Mouse (Mus musculus) MN1 (cell line): Measurements from ENCODE around the gene Nol9.
"Not testable (repeated sequence)": the region's sequence is repeated elsewhere in the genome, so short reads cannot be mapped to it uniquely, and the experiment has no call there.

Experiments used
- DNase-seq: peaks from one replicate; pipeline ENCODE4 v3.0.0-alpha.2; 2016; ENCODE audit warnings: low spot score

Nol9 gene

DNA sequence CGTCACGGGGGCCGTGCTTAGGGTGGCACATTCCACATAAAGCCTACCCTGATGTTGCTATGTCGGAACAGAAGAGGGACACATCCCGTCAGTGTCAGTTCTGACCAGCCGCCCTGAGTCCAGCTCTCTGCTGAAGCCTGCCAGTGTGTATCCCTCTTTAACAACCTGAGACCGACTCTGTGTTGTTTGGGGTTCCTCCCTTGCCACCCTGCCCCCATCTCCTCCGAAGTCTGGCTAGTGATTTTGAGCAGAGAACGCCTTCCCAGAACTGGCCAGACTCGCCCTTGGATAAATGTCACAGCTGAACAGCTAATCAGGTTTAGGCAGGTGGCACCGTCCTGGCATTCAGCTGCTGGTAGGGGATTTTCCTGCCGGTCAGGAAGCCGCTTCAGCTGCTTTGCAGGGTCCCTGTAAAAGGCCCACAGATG, 28.4 kb upstream of the Nol9 start:
- no peak for DNase-seq

DNA sequence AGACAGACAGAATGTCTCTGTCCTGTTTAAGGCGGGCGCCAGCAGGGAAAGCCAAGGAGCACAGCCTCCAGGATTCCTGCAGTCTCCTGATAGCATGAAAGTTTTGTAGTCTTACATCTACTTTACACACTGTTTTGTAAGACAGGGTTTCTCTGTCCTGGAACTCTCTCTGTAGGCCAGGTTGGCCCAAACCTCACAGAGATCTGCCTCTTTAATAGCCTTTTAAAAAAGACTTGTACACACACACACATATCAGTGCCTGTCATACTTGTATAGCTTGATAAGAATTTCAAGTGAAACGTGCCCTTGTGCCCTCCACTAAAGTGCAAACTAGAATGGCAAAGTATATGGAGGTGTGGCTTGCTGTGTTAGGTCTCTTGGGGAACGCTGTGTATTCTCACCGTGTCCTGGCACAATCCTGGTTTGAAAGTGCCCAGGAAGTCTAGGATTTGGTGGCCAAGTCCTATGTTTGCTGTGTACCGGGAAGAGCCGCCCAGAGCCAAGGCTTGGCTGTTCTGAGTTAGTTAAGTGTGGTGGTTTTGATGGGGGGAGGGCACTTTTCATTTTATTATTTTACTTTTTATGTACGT, 27.9 kb upstream of the Nol9 start:
- DNase-seq: no peak

DNA sequence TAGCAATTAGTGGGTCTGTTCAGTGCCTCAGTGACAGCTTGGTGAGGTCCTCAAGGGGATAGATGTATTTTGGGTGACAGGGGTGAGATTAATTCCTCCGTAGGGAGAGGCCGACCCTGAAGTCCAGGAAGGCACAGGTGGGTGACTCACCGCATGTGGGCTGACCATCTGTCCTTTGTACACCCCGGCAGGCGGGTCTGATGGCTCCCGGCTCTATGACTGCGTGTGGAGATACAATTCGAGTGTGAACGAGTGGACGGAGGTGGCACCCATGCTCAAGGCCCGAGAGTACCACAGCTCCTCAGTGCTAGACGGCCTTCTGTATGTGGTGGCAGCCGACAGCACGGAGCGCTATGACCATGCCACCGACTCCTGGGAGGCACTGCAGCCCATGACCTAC, 27.0 kb upstream of the Nol9 start:
- no peak for DNase-seq

DNA sequence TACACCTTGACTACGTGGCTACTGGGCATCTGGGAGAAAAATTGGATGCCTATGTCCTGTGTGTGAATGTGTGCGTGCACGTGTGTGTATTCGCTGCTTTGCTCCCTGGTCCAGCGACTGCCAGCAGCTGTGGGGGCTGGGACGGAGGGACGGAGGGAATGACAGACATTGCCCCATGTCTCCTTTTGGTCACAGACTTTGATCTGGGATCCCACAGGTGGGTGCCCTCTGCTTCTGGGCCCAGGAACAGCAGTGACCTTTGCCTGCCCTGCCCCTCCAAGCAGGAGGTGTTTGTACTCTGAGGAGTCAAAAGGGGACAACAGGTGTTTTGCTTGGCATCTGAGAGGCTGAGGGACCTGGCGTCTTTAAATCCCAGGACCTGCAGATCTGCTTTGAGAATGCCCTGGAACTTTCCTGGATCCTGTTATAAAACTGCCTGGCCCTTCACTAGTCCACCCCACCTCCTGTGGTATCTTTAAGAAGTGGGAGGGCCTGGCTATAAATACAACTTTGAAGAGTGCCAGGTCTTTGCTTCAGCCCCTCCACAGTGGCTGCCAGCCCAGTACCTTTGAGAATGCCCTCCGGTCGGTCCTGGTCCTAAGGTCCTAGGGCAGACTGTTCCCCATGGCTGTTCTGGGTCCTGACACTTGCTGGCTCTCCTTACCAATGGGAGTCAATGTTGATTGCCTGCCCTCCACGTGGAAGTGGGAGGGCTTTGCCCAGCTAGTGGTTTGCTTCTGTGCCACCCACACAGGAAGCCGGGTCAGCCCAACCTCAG, 25.9 kb upstream of the Nol9 start:
- DNase-seq: no peak

DNA sequence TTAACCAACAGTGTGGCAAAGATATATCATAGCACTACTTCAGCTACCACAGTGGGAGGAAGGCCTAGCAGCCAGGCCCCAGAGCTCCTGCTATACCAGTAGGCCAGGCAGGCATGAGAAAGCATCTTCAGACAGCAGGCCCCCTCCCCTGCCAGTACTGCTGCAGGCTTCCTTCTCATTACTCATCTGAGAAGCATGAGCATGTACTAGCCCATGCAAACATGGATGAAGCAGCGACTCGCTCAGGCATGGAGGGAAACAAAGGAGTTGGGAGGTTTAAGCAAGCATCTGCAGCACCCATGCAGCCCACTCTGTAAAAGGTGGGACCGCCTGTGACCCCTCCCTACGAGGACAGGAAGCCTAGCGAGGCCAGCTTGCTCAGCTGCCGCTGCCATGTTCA, 20.0 kb upstream of the Nol9 start:
- no peak for DNase-seq

DNA sequence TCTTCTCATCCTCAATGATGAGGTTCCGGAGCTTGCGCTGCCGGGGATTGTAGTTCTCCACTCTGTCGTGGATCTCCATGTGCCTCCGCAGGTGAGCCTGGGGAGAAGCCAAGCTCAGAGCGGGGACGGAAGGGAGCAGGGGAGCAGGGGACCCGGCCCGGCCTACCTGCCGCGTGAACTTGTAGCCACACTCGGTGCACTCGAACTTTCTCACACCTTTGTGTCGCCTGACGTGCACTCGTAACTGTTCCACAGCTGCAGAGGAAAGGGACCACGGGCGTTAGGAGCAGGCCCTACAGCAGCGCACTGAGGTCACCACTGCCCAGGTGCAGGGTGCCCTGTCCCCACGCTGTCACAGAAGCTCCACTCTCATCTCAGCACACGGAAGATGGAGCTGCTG, 19.1 kb upstream of the Nol9 start:
- DNase-seq: no peak

DNA sequence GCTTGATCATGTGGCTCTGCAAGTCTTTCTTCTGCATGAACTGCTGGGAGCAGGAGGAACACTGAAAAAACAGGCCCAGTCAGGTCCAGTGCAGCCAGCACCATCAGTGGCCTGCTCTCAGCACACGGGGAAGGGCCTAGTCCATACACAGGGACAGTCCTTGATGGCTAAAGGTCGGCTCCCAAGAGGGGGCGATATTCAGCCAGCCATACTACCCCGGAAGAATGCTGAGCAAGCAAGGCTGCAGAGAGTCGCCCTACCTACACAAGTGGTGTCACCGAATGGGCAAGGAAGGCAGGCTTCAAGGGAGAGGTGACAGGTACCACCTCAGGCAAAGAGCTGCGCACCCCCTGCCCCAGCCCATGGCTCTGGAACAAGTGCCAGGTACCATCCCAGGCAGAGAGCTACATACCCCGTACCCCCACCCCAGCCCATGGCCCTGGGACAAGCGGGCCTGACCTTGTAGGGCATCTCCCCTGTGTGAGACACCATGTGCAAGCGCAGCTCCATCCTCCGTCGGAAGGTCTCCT, 17.5 kb upstream of the Nol9 start:
- no peak for DNase-seq

DNA sequence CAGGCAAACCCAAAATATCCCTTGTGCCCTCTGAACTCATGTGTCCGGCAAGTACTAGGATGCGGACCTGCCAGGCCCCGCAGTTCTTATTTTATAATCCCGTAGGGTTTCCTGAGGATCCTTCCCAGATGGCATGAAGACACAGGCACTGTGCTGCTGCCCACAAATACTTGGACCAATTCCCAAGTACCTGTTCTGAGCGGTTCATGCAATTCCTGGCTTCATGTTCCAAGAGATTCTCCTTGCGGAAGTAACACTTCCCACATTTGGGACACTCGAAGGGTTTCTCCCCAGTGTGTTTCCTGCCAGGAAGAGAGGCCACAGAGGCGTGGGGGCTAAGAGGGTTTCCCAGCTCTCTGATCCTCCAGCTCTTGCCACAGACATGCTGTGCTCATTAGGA, 16.6 kb upstream of the Nol9 start:
- no peak for DNase-seq

DNA sequence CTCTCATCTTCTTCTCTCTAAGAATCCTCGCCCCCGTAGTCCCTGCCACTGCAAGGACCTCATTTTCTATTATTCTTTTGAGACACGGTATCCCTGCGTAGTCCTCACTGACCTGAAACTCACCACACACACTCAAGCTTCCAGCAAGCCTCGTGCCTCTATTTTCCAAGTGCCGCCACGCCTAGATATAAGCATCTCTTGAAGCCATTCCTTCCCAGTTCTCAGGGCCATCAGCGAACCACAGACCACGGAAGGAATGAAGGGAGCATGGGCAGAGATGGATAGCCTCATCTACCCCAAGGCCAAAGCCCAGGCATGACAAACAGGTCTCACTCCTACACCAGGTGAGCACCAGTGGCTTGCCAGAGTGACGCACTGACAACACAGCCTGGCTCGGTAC, 14.6 kb upstream of the Nol9 start:
- no peak for DNase-seq

DNA sequence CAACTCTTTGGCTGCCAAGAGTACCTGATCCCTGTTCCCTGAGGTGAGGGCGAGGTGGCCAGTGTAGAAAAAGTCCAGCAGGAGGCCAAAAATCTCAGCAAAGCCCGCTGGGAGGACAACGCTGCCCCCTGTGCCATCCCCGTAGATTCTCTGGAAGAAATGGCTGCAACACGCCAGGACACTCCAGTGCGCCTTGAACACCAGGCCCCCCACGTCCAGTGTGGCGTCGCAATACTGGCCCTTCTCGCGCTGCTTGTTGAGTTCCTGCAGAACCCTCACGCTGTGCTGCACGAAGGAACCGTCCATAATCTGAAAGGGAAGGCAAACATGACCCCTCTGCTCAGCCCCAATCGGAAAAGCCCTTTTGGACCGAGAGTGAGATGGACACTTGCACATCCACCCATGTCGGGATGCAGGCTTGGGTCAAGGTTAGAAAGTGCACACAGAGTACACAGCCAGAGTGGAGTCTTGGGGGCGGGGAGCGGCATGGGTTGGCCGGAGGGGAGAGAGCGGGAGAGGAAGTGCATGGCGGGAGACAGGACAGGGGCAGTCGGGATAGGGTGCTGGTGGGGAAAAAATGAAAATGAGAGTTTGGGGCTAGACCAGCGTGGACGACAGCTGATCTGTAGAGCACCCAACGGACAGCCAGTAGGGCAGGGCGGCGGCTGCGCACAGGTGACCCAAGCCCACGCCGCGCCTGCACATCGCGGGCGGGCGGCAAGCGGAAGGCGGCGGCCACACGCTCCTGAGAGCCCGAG, 12.2 kb upstream of the Nol9 start:
- DNase-seq: peak; percentile 36

DNA sequence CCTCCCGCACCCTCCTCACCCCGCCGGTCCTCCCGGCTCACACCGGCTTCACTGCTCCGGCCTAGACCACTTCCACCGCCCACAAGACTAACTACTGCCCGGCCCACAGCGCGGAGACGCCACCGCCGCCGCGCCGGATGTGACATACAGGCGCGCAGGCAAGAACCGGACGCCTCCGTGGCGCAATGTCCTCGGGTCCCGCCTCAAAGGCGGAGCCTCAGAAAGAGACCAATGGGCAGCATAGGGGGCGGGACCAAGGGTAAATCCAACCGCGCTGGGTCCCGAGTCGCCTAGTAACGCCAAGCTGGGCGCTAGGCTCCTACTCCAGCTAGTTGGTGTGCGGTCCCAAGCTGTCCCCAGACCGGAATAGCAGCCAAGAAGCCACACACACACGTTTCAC, 11.6 kb upstream of the Nol9 start, which contains the start of gene Zbtb48:
Gene Zbtb48 (minus strand): TSS at position 148 of the 400 bp plus-strand sequence.
- DNase-seq: peak; percentile 98

DNA sequence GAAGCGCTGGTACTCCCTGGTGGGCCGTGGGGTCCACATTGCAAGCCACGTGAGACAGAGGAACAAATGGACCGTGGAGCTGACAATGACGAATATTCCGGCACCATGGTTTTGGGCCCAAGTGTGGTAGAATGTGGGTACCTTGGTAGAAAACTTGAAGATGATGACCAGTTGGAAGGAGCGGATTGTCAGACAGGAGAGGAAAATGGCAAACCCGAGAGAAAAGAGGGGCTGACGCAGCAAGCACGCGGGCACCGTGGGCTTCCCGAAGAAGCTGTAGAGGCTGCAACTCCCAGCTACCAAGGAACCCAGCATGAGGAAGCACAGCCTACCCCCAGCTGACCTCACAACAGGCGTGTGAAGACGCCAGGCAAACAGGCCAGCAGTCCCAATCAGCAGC, 10.7 kb upstream of the Nol9 start:
- DNase-seq: no peak

DNA sequence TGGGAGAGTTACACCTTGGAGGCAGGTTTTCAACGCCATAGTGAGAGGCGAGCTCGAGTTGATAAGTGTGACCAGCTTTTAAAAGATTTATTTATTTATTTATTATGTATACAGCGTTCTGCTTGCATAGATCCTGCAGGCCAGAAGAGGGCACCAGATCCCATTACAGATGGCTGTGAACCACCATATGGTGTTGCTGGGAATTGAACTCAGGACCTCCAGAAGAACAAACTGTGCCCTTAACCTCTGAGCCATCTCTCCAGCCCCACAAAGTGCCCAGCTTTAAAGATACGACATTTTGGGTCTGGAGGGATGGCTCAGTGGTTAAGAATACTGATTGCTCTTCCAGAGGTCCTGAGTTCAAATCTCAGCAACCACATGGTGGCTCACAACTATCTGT, 10.0 kb upstream of the Nol9 start:
- peak; percentile 21 for DNase-seq

DNA sequence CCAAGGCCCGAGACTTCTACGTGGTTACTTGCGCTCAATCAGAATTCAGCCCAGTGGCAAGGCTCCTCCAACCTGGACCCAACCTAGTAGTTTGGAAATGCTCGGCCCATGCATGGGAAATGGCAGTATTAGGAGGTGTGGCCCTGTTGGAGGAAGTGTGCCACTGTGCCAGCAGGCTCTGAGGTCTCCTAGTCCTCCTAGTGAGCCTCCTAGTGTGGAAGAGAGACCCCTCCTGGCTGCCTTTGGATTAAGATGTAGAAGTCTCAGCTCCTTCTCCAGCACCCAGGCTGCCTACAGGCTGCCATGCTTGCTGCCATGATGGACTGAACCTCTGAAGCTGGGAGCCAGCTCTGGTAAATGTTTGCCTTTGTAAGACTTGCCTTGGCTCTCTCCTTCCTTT, 9.1 kb upstream of the Nol9 start:
- DNase-seq: peak; percentile 40

DNA sequence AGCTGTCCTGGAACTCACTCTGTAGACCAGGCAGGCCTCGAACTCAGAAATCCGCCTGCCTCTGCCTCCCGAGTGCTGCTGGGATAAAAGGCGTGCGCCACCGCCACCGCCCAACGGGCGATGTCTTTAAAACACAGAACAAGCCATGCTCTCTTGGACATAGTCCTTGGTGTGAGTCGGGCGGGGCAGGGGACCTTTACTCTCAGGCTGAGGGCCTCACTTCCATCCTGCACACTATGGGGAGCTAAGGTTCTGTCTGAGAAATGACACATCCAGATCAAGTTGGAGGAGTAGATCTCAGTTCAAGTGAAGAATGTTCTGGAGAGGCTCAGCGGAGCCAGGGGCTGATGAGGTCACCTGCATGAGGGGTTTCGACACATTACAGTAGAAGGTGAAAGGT, 6.2 kb upstream of the Nol9 start:
- DNase-seq: no peak

DNA sequence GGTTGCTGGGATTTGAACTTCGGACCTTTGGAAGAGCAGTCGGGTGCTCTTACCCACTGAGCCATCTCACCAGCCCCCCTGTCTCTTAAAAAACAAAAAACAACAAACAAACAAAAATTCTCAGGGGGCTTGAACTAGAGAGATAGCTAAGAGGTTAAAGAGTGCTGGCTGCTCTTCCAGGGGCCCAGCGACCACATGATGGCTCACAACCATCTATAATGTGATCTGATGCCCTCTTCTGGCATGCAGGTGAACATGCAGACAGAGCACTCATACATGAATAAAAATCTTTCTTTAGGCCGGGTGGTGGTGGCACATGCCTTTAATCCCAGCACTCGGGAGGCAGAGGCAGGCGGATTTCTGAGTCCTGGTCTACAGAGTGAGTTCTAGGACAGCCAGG, 2.7 kb upstream of the Nol9 start:
- DNase-seq: not testable (repeated sequence)

DNA sequence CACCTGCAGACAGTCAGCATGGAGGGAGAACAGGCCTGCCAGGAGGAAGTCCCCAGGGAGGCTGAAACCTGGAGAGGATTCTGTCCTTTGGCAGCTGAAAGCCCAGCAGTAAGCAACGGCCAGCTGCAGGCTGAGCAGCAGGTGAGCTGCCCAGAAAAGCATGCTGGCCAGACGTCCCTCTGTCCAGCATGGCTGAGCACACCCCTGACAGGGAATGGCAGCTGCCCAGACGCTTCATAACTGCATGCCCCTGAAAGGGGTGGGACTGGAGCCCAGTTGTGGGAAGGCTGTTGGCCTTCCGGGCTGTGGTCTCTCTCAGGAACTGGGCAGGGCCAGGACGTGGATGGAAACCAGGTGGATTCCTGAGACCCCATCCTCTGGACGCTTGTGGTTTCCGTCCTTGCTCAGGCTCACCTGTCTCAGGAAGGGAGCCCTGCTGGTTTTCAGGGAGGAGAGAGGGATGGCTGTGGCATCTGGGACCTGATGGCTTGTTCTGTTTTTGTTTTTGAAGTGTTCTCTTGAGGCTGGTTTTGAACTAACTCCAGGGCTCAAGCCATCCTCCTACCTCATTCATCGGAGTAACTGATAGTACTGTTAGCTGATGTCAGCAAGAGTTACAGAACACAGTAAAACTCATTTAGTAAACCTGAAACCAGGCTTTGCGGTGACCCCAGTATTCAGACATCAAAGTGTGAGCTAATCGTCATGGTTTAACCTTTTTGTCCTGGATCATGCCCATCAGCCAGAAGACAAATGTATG, 716 bp upstream of the Nol9 start, which contains the start of gene Tas1r1:
Gene Tas1r1 (minus strand): TSS at position 344 of the 760 bp plus-strand sequence.
- DNase-seq: peak; percentile 64

DNA sequence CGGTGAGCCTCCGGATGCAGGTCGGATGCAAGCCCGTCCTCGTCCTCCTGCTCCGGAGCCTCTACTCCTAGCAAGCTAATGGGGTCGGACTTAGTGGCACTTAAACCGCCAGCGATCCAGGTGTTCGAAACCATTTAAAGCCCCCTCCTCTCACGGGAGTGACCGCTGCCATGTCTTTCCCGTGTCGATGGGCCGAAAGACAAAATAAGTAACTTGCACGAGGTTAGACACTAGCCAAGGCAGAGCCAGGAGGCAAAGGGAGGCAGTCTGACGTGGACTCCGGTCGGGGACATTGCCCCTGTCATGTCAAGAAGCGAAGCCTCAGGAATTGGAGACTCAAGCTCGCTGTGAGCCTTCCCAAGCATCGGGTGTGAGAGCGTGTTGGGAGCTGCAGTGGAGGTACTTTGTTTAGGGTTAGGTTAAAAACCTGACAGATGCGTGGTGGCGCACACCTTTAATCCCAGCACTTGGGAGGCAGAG, 750 bp downstream of the Nol9 start:
- DNase-seq: no peak

DNA sequence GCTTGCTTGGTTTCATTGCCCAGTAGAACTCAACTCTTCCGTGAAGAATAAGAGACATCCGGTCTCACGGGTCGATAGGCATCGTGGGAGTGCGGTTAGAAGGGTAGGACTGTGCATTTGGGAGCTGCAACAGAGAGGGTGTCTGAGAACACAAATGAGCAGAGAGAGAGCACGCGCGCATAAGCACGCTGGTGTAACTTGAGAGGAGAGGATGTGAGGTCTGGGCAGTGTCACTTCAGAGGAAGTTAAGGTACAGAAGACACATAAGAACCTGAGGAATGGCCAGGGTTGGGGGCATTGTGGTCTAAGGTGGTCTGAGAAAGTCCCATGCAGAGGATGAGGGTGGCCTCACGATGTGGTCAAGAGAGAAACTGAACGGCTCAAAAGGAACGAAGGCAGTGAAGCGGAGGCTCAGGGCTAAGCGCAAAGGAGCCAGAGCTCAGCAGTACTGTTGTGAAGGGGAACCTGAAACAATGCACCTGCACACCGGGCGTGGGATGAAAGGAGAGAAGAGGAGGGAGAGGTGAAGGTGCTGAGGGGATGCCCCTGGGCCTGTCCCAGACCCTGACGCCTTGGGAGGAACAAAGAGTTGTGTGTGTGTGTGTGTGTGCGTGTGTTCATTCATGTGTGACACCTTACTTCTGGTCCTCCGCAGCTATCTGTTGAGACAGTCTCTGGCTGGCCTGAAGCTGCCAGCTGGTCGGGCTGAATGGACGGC, 3.0 kb downstream of the Nol9 start:
- DNase-seq: no peak

DNA sequence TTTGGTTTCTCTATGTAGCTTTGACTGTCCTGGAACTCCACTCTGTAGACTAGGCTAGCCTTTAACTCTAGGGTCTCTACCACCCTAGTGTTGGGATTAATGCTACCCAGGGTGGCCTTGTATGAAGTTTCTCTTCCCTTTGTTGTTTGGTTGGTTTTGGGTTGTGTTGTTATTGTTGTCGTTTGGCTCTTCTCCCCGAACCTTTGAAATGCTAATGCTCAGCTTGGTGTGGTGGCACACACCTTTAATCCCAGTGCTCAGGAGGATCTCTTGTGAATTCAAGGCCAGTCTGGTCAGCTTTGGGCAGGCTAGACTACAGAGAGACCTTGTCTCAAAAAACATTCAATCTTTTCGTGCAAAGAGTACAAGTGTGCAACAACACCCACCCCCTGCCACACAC, 4.0 kb downstream of the Nol9 start:
- DNase-seq: no peak

DNA sequence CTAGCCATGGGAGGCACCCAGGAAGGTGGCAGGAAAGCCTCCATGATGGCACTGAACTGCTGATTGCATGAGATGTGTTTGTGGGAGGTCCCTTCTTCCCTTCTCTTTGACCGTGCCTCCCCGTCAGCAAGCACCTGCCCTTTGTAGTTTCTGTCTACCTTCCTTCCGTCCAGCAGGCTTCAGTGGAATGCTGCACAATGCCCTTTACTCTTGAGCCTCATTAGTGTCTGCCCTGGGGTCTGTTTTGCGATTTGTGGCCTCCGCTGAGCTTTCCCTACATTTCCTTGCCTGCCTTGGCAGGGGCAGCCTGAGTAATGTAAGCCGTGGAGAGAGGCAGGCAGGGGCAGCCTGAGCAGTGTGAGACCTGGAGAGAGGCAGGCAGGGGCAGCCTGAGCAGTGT, 5.5 kb downstream of the Nol9 start:
- no peak for DNase-seq
